Mouse (Mus musculus): Measurements from ENCODE around the gene Hs1bp3. TPM values are rescaled to one million over a fixed set of nuclear protein-coding genes. Genes with fewer than 3 reads are reported as not detected.

Hs1bp3 gene
- polyA plus RNA-seq, 1 experiment from 2014 or later = 15.3 TPM

DNA sequence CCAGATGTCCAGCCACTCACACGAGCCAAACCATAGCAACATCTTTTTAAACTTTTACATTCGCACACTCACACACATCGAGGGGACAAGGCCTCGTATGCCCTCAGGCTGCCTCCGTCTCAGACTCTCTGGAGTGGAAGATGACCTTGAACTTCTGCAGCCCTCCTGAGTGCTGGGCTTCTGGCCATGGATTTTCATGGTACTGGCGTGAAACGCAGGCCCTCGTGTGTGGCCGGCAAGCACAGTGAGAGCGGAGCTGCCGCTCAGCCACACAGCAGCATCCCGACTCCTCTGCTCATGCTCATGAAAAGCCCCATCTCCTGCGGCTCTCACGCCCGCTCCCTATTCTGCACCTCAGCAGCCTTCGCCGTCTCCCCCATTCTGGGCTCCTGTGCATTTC lies 2.2 kb upstream of the Hs1bp3 start:
- peaks cover 54% of the 10 kb centered on the region for H3K27me3 ChIP-seq (ENCODE audit: poor library complexity, severe bottlenecking)
- H3K4me1 ChIP-seq = peaks cover 45% of the 10 kb centered on the region
- H3K27ac ChIP-seq = no peak overlapping the region
- DNase-seq (ENCODE audit: extremely low spot score, low spot score) = no peak
- WGBS = 47% methylated on average over 17 of the region's 17 CpGs
- no peaks in the 10 kb centered on the region for H3K36me3 ChIP-seq (replicated peaks)
- no peaks in the 10 kb centered on the region for H3K9me3 ChIP-seq
- no peak overlapping the region for H3K4me3 ChIP-seq

DNA sequence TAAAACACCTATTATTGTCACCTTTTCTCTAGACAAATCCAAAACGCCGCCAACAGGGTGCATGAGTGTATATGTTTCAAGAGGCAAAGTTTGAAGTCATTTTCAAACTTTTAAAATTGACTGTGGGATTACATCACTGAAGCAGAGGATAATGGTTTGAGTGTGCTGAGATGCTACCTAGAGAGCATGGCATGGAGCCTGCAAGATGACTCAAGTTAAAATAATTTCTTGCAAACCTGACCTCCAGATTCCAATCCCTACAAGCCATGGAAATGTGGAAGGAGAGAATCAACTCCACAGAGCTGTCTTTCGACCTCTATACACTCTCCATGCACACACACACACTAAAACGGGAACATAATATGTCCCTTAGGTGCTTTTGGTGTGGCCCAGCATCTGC lies 966 bp upstream of the Hs1bp3 start:
- DNase-seq (ENCODE audit: extremely low spot score, low spot score) = no peak
- H3K9me3 ChIP-seq = no peaks in the 10 kb centered on the region
- H3K4me1 ChIP-seq = peaks cover 36% of the 10 kb centered on the region
- no peaks in the 10 kb centered on the region for H3K36me3 ChIP-seq (replicated peaks)
- H3K27ac ChIP-seq = no peak overlapping the region
- WGBS = 89% methylated on average over 4 of the region's 4 CpGs
- peaks cover 49% of the 10 kb centered on the region for H3K27me3 ChIP-seq (ENCODE audit: poor library complexity, severe bottlenecking)
- H3K4me3 ChIP-seq = no peak overlapping the region

DNA sequence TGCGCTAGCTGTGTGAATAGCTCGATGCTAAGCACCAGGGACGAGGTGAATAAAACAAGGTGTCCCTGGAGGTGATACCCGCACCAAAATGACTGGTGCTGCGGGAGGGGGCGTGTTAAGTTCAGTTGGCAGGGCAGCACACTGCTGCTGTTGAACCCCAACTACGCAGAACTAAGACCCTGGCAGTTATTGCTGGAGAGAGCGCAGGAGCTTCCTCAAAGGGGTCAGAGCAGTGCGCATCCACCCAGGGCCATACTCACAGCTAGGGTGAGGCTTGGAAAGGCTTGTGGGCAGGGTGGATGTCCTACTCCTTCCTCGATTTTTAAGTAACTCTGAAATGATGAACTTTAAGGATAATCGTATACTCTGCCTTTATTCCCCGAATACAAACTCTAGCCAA lies 541 bp downstream of the Hs1bp3 start:
- WGBS = 22% methylated on average over 12 of the region's 12 CpGs
- Histone ChIP-seq H3K27me3 (ENCODE audit: poor library complexity, severe bottlenecking) (peaks cover 45% of the 10 kb centered on the region), H3K36me3 (replicated peaks) (peaks cover 11% of the 10 kb centered on the region), H3K4me3 (peak overlapping the region; percentile 67), H3K27ac (peak overlapping the region; percentile 83), H3K9me3 (no peaks in the 10 kb centered on the region), H3K4me1 (peaks cover 36% of the 10 kb centered on the region)
- no peak for DNase-seq (ENCODE audit: extremely low spot score, low spot score)

DNA sequence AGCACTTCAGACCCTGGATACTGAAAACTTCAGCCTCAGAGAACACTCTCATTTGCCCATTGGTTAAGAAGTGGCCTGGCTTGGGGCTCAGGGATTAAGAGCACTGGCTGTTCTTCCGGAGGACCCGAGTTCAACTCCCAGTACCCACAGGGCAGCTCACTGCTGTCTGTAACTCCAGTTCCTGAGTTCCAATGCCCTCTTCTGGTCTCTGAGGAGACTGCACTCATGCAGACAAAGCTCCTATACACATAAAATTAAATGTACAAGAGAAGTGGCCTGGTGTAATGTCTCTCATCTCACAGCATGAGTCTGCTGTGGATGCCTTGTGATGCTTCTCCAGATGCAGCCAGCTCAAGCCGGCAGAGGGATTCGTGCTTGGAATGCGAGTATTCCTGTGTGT lies 3.3 kb downstream of the Hs1bp3 start:
- no peaks in the 10 kb centered on the region for H3K9me3 ChIP-seq
- WGBS = 90% methylated on average over 5 of the region's 5 CpGs
- no peak overlapping the region for H3K4me3 ChIP-seq
- H3K27ac ChIP-seq = no peak overlapping the region
- peaks cover 22% of the 10 kb centered on the region for H3K4me1 ChIP-seq
- no peak for DNase-seq (ENCODE audit: extremely low spot score, low spot score)
- H3K36me3 ChIP-seq (replicated peaks) = peaks cover 33% of the 10 kb centered on the region
- H3K27me3 ChIP-seq (ENCODE audit: poor library complexity, severe bottlenecking) = peaks cover 20% of the 10 kb centered on the region

DNA sequence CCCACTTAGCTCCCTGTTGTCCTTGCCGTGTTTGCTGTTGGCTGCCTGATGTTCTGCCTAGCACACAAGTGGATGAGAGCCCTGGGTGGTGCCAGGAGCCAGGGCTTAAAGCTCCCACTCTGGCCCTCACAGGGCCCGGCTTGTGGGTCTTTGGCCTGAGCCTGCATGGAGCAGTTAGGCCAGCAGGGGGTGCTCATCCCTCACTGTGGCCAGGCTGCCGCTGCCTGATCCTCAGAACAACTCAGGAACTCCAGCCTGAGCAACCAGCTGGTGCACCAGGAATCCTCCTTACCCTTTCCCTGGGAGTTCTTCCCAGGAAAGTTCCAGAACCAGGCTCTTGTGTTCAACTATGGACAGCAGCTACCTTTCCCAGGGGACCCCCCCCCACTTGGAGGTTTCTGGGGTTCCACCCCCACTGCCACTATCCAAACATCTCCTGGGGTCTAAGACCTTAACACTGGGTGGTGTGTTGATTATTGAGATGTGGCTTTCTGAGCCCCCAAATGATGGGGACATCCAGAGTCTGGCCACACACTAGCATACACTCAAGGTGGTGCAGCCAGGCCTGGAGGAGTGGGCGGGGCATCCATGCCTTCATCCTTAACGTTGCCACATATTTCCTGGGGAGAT lies 7.0 kb downstream of the Hs1bp3 start:
- no peak overlapping the region for H3K4me3 ChIP-seq
- no peak overlapping the region for H3K27ac ChIP-seq
- peak; percentile 74 for DNase-seq (ENCODE audit: extremely low spot score, low spot score)
- H3K9me3 ChIP-seq = no peaks in the 10 kb centered on the region
- no peaks in the 10 kb centered on the region for H3K27me3 ChIP-seq (ENCODE audit: poor library complexity, severe bottlenecking)
- H3K36me3 ChIP-seq (replicated peaks) = peaks cover 49% of the 10 kb centered on the region
- 52% methylated on average over 5 of the region's 5 CpGs for WGBS
- 0 out of 2 replicates have a peak, but pooled peaks cover 3% of the 10 kb centered on the region for H3K4me1 ChIP-seq

DNA sequence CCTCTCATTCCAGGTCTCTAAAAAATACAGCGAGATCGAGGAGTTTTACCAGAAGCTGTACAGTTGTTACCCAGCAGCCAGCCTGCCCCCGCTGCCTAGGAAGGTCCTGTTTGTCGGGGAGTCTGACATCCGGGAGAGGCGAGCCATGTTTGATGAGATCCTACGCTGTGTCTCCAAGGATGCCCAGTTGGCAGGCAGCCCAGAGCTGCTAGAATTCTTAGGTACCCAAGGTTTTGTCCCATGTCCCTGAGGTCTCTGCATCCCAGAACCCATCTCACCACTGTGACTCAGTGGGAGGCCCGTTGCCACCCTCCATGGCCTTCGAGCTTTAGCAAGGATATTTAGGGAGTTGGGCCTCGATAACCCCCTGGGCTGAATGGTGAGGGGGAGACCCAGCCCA lies 8.3 kb downstream of the Hs1bp3 start:
- peaks cover 49% of the 10 kb centered on the region for H3K36me3 ChIP-seq (replicated peaks)
- no peak overlapping the region for H3K27ac ChIP-seq
- no peaks in the 10 kb centered on the region for H3K27me3 ChIP-seq (ENCODE audit: poor library complexity, severe bottlenecking)
- no peaks in the 10 kb centered on the region for H3K9me3 ChIP-seq
- DNase-seq (ENCODE audit: extremely low spot score, low spot score) = no peak
- WGBS = 91% methylated on average over 10 of the region's 10 CpGs
- H3K4me3 ChIP-seq = no peak overlapping the region
- H3K4me1 ChIP-seq = 0 out of 2 replicates have a peak, but pooled peaks cover 3% of the 10 kb centered on the region

DNA sequence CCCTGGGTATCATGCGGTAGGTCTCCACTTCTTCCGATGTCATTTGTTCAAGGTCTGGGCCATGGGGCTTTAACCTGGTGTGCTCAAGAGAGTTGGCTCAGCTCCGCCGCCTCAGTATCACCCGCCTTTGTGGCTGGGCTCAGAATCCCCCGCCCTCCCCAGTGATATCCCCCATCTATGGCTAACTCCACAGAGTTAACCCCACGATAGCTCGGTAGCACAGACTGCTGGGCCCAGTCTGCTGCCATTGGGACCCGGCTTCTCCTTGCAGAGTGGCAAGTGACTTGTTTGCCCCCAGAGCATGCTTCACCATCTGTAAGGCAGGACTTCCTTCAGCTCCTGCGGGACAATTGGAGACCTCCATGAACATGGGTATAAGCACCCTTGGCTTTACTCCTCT lies 10.9 kb downstream of the Hs1bp3 start:
- DNase-seq (ENCODE audit: extremely low spot score, low spot score) = no peak
- peaks cover 18% of the 10 kb centered on the region for H3K4me1 ChIP-seq
- no peak overlapping the region for H3K27ac ChIP-seq
- H3K9me3 ChIP-seq = no peaks in the 10 kb centered on the region
- 90% methylated on average over 10 of the region's 10 CpGs for WGBS
- H3K36me3 ChIP-seq (replicated peaks) = peaks cover 48% of the 10 kb centered on the region
- H3K4me3 ChIP-seq = no peak overlapping the region
- H3K27me3 ChIP-seq (ENCODE audit: poor library complexity, severe bottlenecking) = no peaks in the 10 kb centered on the region

DNA sequence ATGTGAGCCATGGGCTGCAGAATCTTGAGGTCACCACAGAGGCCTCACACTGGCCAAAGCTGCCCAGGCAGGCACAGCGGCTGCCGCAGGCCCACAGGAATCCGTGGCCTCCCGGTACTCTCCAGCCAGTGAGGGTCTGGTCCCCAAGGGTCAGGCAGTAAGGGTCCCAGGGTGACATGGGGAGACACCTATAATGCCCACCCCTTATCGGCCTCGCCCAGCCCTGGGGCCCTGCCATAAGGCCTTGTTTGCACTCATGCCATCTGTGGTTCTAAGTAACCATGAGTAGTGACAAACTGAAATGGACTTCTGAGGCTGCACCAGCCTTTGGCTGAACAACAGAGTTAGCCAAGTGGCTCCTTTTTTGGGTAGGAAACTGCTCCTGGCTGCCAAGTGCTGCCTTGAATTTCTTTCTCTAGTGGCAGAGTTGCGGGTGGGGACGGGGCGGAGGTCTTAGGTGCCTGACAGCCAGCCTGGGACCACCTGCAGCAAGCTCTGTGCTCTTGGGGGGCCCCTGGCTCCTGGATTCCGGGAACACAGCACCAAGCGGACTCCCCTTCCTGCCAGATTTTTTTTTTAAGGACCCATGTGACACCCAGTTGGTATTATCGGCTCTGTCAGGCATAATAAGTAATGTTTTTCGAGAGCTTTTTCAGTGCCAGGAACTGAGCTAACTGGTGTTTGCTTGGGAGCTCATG lies 12.2 kb downstream of the Hs1bp3 start:
- no peaks in the 10 kb centered on the region for H3K27me3 ChIP-seq (ENCODE audit: poor library complexity, severe bottlenecking)
- no peak for DNase-seq (ENCODE audit: extremely low spot score, low spot score)
- no peak overlapping the region for H3K27ac ChIP-seq
- H3K4me3 ChIP-seq = no peak overlapping the region
- no peaks in the 10 kb centered on the region for H3K9me3 ChIP-seq
- H3K36me3 ChIP-seq (replicated peaks) = peaks cover 47% of the 10 kb centered on the region
- H3K4me1 ChIP-seq = peaks cover 15% of the 10 kb centered on the region
- 93% methylated on average over 13 of the region's 13 CpGs for WGBS

DNA sequence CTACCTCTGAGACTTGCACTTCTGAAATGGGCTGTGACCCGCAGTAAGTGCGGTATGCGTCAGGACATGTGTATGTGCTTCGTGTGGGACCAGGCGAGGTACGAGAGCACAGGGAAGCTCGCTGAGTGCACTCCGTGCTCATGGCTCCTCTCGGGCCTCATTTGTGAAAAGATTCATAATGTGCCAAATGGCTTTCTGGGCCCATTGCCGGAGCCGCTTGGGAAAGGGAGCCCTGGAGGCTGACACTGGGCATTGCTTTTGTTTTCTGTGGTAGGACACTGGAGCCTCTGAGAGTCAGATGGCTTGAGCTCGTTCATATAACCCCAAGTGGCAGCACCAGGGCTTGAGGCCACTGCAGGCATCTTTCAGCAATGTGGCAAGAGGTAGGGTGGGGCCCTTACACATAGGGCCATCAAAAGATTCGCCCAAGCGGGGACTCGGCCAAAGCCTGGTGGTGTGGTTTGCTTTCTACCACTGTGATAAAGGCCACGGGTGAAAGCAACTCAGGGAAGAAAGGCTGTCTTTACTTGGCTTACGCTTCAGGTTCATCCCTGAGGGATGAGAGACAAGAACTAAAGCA lies 12.8 kb downstream of the Hs1bp3 start:
- DNase-seq (ENCODE audit: extremely low spot score, low spot score) = no peak
- Histone ChIP-seq H3K27me3 (ENCODE audit: poor library complexity, severe bottlenecking) (no peaks in the 10 kb centered on the region), H3K4me3 (no peak overlapping the region), H3K4me1 (peaks cover 15% of the 10 kb centered on the region), H3K27ac (no peak overlapping the region), H3K9me3 (no peaks in the 10 kb centered on the region), H3K36me3 (replicated peaks) (peaks cover 43% of the 10 kb centered on the region)
- WGBS = 95% methylated on average over 17 of the region's 17 CpGs

DNA sequence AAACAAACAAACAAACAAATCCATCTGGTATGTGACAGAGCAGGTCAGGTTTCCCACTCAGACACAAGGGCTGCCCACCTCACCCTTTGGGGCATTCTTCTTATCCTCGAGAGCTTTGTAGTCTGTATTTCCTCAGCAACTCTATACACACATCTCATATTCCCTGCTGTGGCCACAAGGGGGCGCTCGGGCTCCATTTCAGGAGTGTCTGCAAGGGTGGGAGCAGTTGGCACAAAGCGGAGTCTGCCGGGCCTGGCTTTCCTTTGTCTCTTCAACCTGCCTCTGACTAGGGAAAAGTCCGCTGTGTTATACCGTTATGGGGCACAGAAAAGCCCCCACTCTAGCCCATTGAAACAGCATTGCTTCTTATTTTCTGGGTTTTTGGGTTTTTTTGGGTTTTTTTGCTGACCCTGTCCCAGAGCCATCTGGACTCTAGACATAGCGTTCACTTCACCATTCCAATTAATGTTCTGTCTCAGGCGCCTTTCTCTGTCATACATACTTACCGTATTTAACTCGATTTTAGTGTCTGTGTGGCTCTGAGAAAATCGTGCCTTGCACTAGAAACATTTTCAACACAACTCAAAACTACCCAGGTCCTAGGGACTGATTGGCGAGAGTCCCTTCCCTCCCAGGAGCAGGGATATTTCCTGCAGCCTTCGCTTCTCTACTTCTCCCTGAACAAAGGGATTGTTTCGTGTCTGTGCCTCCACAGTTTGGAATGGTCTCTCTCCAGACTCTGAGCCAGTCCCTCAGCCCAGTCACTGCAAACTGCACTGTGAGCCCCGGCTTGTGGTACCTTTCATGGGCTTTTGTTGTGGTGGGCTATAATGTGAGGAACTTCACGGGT lies 13.8 kb downstream of the Hs1bp3 start:
- Histone ChIP-seq H3K9me3 (no peaks in the 10 kb centered on the region), H3K4me1 (peaks cover 20% of the 10 kb centered on the region), H3K36me3 (replicated peaks) (peaks cover 36% of the 10 kb centered on the region), H3K4me3 (no peak overlapping the region), H3K27ac (peak overlapping the region; percentile 84), H3K27me3 (ENCODE audit: poor library complexity, severe bottlenecking) (no peaks in the 10 kb centered on the region)
- whole genome bisulfite sequencing = 32% methylated on average over 17 of the region's 17 CpGs
- DNase-seq (ENCODE audit: extremely low spot score, low spot score) = peak; percentile 96

DNA sequence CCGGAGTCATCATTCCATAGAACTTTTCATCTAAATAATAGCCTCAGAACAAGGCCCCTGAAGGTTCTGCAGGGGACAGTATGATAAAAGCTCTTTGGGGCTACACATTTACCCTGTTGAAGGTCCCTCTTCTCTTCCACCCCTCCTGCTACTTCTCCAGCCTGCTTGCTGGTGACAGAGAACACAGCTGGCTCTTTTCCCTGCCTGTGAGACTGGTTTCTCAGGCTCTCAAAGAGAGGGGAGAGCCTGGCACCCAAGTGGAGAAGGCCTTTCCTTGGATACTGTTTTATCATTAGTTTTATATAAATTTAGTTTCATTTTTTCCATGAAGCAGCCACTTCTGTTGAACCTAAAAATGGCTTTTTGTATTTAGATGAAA lies 14.4 kb downstream of the Hs1bp3 start:
- H3K4me3 ChIP-seq = no peak overlapping the region
- no peak for DNase-seq (ENCODE audit: extremely low spot score, low spot score)
- H3K27ac ChIP-seq = peak overlapping the region; percentile 84
- no peaks in the 10 kb centered on the region for H3K27me3 ChIP-seq (ENCODE audit: poor library complexity, severe bottlenecking)
- peaks cover 25% of the 10 kb centered on the region for H3K4me1 ChIP-seq
- no peaks in the 10 kb centered on the region for H3K9me3 ChIP-seq
- peaks cover 36% of the 10 kb centered on the region for H3K36me3 ChIP-seq (replicated peaks)
- 86% methylated on average over 1 of the region's 1 CpGs for WGBS

DNA sequence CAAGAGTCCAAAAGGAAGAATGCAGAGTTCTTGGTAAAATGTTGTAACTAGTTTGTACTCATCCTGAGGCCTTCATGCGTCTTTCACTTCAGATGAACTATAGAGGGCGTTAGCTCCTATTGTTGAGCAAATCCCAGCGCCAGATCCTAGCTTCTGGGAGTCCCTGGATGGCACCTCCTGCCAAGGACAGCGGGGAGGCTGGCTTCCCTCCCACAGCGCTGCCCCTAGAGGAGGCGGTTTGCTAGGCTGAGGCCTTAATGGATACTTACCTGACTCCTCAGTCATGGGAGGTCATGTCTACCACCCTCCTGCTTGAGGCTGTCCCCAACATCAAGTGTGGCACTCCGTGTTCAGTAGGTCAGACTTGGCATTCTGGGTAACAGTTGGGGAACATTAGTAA lies 16.0 kb downstream of the Hs1bp3 start:
- Histone ChIP-seq H3K4me1 (peaks cover 25% of the 10 kb centered on the region), H3K27me3 (ENCODE audit: poor library complexity, severe bottlenecking) (no peaks in the 10 kb centered on the region), H3K9me3 (no peaks in the 10 kb centered on the region), H3K27ac (0 out of 2 replicates have a peak overlapping the region, but pooled peaks have one; percentile 84), H3K4me3 (no peak overlapping the region), H3K36me3 (replicated peaks) (peaks cover 29% of the 10 kb centered on the region)
- 88% methylated on average over 7 of the region's 7 CpGs for WGBS
- DNase-seq (ENCODE audit: extremely low spot score, low spot score) = no peak
